ENCODE assay signal across 19 mouse cellular contexts in the genomic region with DNA sequence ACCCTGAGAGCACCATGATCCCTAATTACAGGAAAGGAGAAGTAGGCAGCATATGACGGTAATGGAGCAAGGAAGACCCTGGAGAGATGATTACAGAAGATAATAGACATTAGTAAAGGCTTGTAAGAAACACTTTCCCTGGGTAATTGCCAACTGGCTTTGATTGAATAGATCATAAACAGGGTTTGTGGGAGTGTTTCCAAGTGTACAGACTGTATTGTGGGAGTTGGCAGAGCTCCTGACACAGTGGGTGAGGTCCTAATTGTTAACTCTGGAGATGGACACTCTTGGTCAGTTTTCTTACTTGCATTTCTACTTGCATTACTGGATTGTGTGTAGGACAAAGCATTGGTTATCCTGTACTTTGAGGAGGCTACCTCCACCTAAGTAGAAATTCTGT.
DNase-seq lines count a peak whose midpoint lies in the region; ATAC-seq lines count a peak whose summit lies in the region.
"Had no signal": no experiment of that assay in that cellular context is flagged by ENCODE, and none has a peak within 500 bp of the region (broad histone marks: within the 10 kb centered on the region; RNA-seq: fewer than 3 reads in every experiment).

No protein-coding gene starts in this region.

- H3K4me2 ChIP-seq in forebrain, embryonic 14.5 days (ENCODE audit: low read length), result no peak overlapping the region
- no peak overlapping the region for H3K4me2 ChIP-seq in forebrain, embryonic 13.5 days
- H3K4me2 ChIP-seq: forebrain, embryonic 12.5 days; limb, embryonic 15.5 days had no signal

- H3K4me3 ChIP-seq in forebrain, embryonic 14.5 days (ENCODE audit: low read depth, low read length), result no peak overlapping the region
- H3K4me3 ChIP-seq in forebrain, embryonic 13.5 days, result no peak overlapping the region
- H3K4me3 ChIP-seq: forebrain, embryonic 12.5 days; limb, embryonic 15.5 days; megakaryocyte, embryonic 14.5 days had no signal

- no peaks in the 10 kb centered on the region for H3K27me3 ChIP-seq in forebrain, embryonic 14.5 days (replicated peaks; ENCODE audit: control insufficient read depth, insufficient read depth, low read length)
- H3K27me3 ChIP-seq in forebrain, embryonic 13.5 days, result no peaks in the 10 kb centered on the region
- H3K27me3 ChIP-seq: forebrain, embryonic 12.5 days; limb, embryonic 15.5 days; megakaryocyte, embryonic 14.5 days had no signal

- no peak overlapping the region for H3K27ac ChIP-seq in forebrain, embryonic 14.5 days (ENCODE audit: low read depth, low read length)
- no peak overlapping the region for H3K27ac ChIP-seq in forebrain, embryonic 13.5 days
- H3K27ac ChIP-seq: forebrain, embryonic 12.5 days; limb, embryonic 15.5 days had no signal

- H3K9ac ChIP-seq in forebrain, embryonic 14.5 days (ENCODE audit: low read length), result no peak overlapping the region
- no peak overlapping the region for H3K9ac ChIP-seq in forebrain, embryonic 13.5 days
- H3K9ac ChIP-seq: forebrain, embryonic 12.5 days; limb, embryonic 15.5 days had no signal

- H3K4me1 ChIP-seq in forebrain, embryonic 14.5 days (ENCODE audit: control insufficient read depth, insufficient read depth, low read length), result peaks cover 10% of the 10 kb centered on the region; the same call in 1 of the 2 replicates
- peaks cover 10% of the 10 kb centered on the region for H3K4me1 ChIP-seq in forebrain, embryonic 13.5 days
- H3K4me1 ChIP-seq: limb, embryonic 15.5 days had no signal

- H3K9me3 ChIP-seq in forebrain, embryonic 14.5 days (replicated peaks; ENCODE audit: control insufficient read depth, low read length), result no peaks in the 10 kb centered on the region
- no peaks in the 10 kb centered on the region for H3K9me3 ChIP-seq in forebrain, embryonic 13.5 days (replicated peaks)
- H3K9me3 ChIP-seq: forebrain, embryonic 12.5 days; limb, embryonic 15.5 days; megakaryocyte, embryonic 14.5 days had no signal

- intact Hi-C loops in left cerebral cortex, postnatal 4 days (cut with DNase I), result no loop called here
- intact Hi-C loops in gastrocnemius, postnatal 14 days (cut with DNase I; ENCODE audit: low total_unique reads), result no loop called here

- ATAC-seq in forebrain, embryonic 14.5 days, result no peak; the same call in 1 of the 2 replicates
- ATAC-seq in forebrain, embryonic 13.5 days, result no peak
- ATAC-seq: activated CD4-positive, CD25-positive, alpha-beta regulatory T cell, adult 4 months; midbrain, embryonic 16.5 days had no signal

- WGBS in forebrain, embryonic 14.5 days, result 25% methylated on average over 1 of the region's 1 CpGs
- WGBS in forebrain, embryonic 13.5 days, result 43% methylated on average over 1 of the region's 1 CpGs

- DNase-seq in forebrain, embryonic 14.5 days (ENCODE audit: low spot score), result peak; percentile 68
- peak; percentile 75 for DNase-seq in left cerebral cortex, postnatal 4 days
- DNase-seq in left cerebral cortex, adult 9 months (ENCODE audit: low spot score in 2 of 2), result no peak
- DNase-seq in adipocyte (ENCODE audit: low spot score), result peak; percentile 43
- DNase-seq in lung, postnatal 25 days (ENCODE audit: low spot score), result peak; percentile 69
- DNase-seq in frontal cortex, postnatal 14 days (ENCODE audit: low spot score in 2 of 2), result no peak
- no peak for DNase-seq in gastrocnemius, postnatal 14 days
- DNase-seq: adrenal gland, postnatal 25 days; B cell, adult 2 months; cerebellum, adult 8-10 months; kidney, adult 11 months; kidney, postnatal 36 days; thymus, postnatal 4 days had no signal

- H3K36me3 ChIP-seq in forebrain, embryonic 14.5 days (ENCODE audit: control insufficient read depth, insufficient read depth, low read length), result no peaks in the 10 kb centered on the region
- no peaks in the 10 kb centered on the region for H3K36me3 ChIP-seq in forebrain, embryonic 13.5 days (ENCODE audit: poor library complexity, severe bottlenecking)
- H3K36me3 ChIP-seq: forebrain, embryonic 12.5 days; limb, embryonic 15.5 days had no signal

Comparison
In these comparisons a context has a peak if more than half of its experiments do, and no peak if none do; other contexts are left out.
1. DNase-seq: peak in forebrain, embryonic 14.5 days (single experiment), left cerebral cortex, postnatal 4 days (single experiment), adipocyte (single experiment) and lung, postnatal 25 days (single experiment); none in left cerebral cortex, adult 9 months (0 of 2), frontal cortex, postnatal 14 days (0 of 2) and gastrocnemius, postnatal 14 days (single experiment).